Mouse (Mus musculus): ENCODE measurements around the gene Pithd1. TPM values are rescaled to one million over a fixed set of nuclear protein-coding genes. Genes with fewer than 3 reads are reported as not detected.

Pithd1 gene
- polyA plus RNA-seq, 1 experiment = 32.6 TPM

DNA sequence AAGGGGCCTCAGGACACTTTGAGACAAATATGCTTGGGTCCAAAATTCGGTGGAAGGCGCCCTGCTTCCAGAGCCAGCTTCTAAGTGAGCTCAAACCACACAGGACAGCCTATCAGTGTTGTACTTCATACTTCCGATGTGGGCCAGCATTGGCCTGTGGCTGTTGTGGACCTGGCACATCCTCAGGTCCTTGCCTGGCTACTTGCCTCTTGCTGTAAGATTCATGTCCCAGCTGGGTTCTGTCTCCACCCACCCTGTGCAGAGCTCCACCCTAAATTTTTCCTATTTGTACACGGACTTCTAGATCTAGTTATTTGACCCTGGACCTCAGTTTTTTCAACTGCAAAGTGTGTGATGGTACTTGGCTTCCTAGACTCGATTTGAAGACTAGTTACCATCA, 51.6 kb downstream of the Pithd1 start:
- 70% methylated on average over 5 of the region's 5 CpGs for WGBS
- no peak for DNase-seq (ENCODE audit: low read depth, low spot score)

- 78% methylated on average over 12 of the region's 12 CpGs for WGBS
- DNase-seq (ENCODE audit: low read depth, low spot score) = no peak
These were observed 52.2 kb downstream of the Pithd1 start for GRCm38 (mm10) chr4:135934708-135935500.

DNA sequence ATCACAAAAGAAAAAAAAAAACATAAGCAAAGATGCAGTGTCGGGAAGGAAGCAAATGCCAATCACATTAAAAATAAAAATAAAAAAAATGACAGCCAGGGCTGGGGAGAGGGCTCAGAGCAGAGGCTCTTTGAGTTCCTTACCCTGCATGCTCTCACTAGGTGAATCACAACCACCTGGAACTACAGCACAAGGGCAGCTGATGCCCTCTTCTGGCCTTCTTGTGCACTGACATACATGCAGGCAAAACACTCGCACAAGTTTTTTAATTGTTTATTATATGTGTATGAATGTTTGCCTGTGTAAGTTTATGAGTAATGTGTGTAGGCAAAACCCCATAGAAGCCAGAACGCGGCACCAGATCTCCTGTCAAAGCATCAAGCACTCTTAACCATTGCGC, 55.2 kb downstream of the Pithd1 start:
- WGBS = 63% methylated on average over 5 of the region's 5 CpGs
- no peak for DNase-seq (ENCODE audit: low read depth, low spot score)

DNA sequence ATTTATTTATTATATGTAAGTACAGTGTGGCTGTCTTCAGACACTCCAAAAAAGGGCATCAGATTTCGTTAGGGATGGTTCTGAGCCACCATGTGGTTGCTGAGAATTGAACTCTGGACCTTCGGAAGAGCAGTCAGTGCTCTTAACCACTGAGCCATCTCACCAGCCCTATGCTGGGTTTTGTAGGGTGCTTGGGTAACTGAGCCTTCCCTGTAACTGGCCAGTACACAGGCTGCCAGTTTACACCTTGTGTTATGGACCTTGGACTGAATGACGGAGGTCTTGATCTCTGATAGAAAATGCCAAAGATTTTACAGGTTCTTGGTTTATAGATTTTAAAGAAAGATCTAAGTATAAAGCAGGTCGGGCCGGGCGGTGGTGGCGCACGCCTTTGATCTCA, 56.8 kb downstream of the Pithd1 start:
- 76% methylated on average over 8 of the region's 8 CpGs for WGBS
- DNase-seq (ENCODE audit: low read depth, low spot score) = no peak

GRCm38 (mm10) chr4:135929828-135930227, 57.2 kb downstream of the Pithd1 start:
- no peak for DNase-seq (ENCODE audit: low read depth, low spot score)
- WGBS = 65% methylated on average over 9 of the region's 9 CpGs

GRCm38 (mm10) chr4:135929405-135929804, 57.7 kb downstream of the Pithd1 start:
- WGBS = 56% methylated on average over 5 of the region's 5 CpGs
- no peak for DNase-seq (ENCODE audit: low read depth, low spot score)

DNA sequence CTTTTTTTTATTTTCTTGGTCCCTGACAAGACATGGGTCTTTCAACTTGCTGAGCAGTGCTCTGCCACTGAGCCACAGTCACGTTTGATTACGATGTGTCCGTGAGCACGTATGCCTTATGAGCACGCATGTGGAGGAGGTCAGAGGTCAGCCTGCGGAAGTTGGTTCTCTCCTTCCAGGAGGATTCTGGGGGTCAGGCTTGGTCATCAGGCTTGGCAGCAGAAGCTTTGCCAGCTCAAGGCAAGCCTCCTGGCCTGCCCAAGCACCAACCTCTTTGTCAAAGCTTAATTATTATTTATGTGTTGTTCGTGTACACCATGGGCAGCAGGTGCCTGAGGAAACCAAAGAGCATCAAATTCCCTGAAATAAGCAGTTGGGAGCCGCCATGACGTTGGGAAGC, 58.7 kb downstream of the Pithd1 start:
- WGBS = 90% methylated on average over 9 of the region's 9 CpGs
- DNase-seq (ENCODE audit: low read depth, low spot score) = no peak

DNA sequence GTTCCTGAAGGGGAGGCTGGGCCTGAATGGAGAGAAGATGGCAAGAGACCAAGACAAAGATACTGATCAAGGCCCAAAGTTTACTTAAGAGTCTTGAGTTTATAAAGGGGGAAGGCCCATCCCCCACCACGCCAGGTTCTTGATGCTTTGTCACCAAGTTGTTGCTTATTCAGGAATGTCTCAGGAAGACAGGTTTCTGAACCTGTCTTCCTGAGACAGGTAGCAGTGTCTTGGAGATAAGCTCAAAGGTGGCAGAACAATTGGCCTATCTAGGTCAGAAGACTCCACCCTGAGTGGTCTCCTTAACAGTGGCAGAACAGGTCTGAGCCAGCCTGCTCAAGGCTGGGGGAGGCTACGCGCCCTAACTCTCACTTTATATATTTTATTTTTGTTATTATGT, 60.2 kb downstream of the Pithd1 start:
- WGBS = 90% methylated on average over 3 of the region's 3 CpGs
- no peak for DNase-seq (ENCODE audit: low read depth, low spot score)

GRCm38 (mm10) chr4:135926195-135926808, 60.8 kb downstream of the Pithd1 start:
- 92% methylated on average over 10 of the region's 10 CpGs for WGBS
- no peak for DNase-seq (ENCODE audit: low read depth, low spot score)

Other genes with a start within 250 kb of the Pithd1 start
- gene Myom3, start 227.5 kb downstream of the Pithd1 start, polyA plus RNA-seq (2012; rRNA removed) = 1.1 and 1.3 TPM in 2 replicates
- 35.9 and 51.4 TPM in 2 replicates for gene Srsf10, start 131.5 kb downstream of the Pithd1 start, polyA plus RNA-seq (2012; rRNA removed)
- 23.5 and 29.1 TPM in 2 replicates for gene Pnrc2, start 113.4 kb downstream of the Pithd1 start, polyA plus RNA-seq (2012; rRNA removed)
- 1.5 and 2.2 TPM in 2 replicates for gene Cnr2, start 91.9 kb downstream of the Pithd1 start, polyA plus RNA-seq (2012; rRNA removed)
- 145 and 165 TPM in 2 replicates for gene Fuca1, start 66.5 kb downstream of the Pithd1 start, polyA plus RNA-seq (2012; rRNA removed)
- 68.5 and 77.9 TPM in 2 replicates for gene Hmgcl, start 40.8 kb downstream of the Pithd1 start, polyA plus RNA-seq (2012; rRNA removed)
- gene Gale, start 23.5 kb downstream of the Pithd1 start, polyA plus RNA-seq (2012; rRNA removed) = 276 and 295 TPM in 2 replicates
- gene Lypla2, start 14.6 kb downstream of the Pithd1 start, polyA plus RNA-seq (2012; rRNA removed) = 123 and 127 TPM in 2 replicates
- gene Eloa, start 34.5 kb upstream of the Pithd1 start, polyA plus RNA-seq (2012; rRNA removed) = 11.4 and 12.3 TPM in 2 replicates
- 386 and 417 TPM in 2 replicates for gene Rpl11, start 66.2 kb upstream of the Pithd1 start, polyA plus RNA-seq (2012; rRNA removed)
- gene Id3, start 156.2 kb upstream of the Pithd1 start, polyA plus RNA-seq (2012; rRNA removed) = 242 and 265 TPM in 2 replicates
- gene E2f2, start 185.1 kb upstream of the Pithd1 start, polyA plus RNA-seq (2012; rRNA removed) = 15.9 and 21.0 TPM in 2 replicates
- 2.3 and 2.4 TPM in 2 replicates for gene Asap3, start 219.1 kb upstream of the Pithd1 start, polyA plus RNA-seq (2012; rRNA removed)